Mouse (Mus musculus) MEL (cell line): ENCODE results near the gene Gm11444. TPM values are rescaled to one million over a fixed set of nuclear protein-coding genes. Genes with fewer than 3 reads are reported as not detected.

Experiments
- DNase-seq: peaks from one replicate; pipeline ENCODE4 v3.0.0; 2011; ENCODE audit warnings: low read depth, low spot score
- H3K27ac ChIP-seq: 2 replicates; pipeline ENCODE4 v1.5.1; 2012; ENCODE audit warnings: low read depth, mild to moderate bottlenecking, control low read depth, low read length, moderate library complexity; ENCODE audit not compliant: control insufficient read depth
- H3K27me3 ChIP-seq, 2 experiments: fragments of 150-350 bp in 1 of 2; sonication (generic) in 1 of 2; 2 replicates each; pipeline ENCODE4 v1.6.1; 2012; ENCODE audit warnings: low read length in 2 of 2, mild to moderate bottlenecking in 2 of 2, improper control_type of control experiment in 1 of 2, moderate library complexity in 1 of 2; ENCODE audit not compliant: insufficient read depth in 2 of 2, control insufficient read depth in 1 of 2
- H3K36me3 ChIP-seq, 2 experiments: 2 replicates each; pipeline ENCODE4 v1.6.1; 2012 to 2014; ENCODE audit warnings: low read length in 2 of 2, improper control_type of control experiment in 1 of 2, inconsistent platforms in 1 of 2, mild to moderate bottlenecking in 1 of 2; ENCODE audit not compliant: insufficient read depth in 2 of 2, control insufficient read depth in 1 of 2
- H3K4me1 ChIP-seq, 2 experiments: fragments of 150-350 bp in 1 of 2; sonication (generic) in 1 of 2; 2 replicates each; pipeline ENCODE4 v1.6.1; 2012; ENCODE audit warnings: low read length in 2 of 2, improper control_type of control experiment in 1 of 2, mild to moderate bottlenecking in 1 of 2; ENCODE audit not compliant: insufficient read depth in 2 of 2, control insufficient read depth in 1 of 2
- H3K4me3 ChIP-seq, 2 experiments: fragments of 150-350 bp in 1 of 2; sonication (generic) in 1 of 2; 2 replicates each; pipeline ENCODE4 v1.5.1; 2012; ENCODE audit warnings: low read depth in 2 of 2, low read length in 2 of 2, mild to moderate bottlenecking in 2 of 2, moderate library complexity in 2 of 2, control low read depth in 1 of 2, improper control_type of control experiment in 1 of 2; ENCODE audit not compliant: control insufficient read depth in 1 of 2, insufficient read depth in 1 of 2
- H3K79me2 ChIP-seq: 2 replicates; pipeline ENCODE4 v1.6.1; 2012; ENCODE audit warnings: mild to moderate bottlenecking, low read length, moderate library complexity; ENCODE audit not compliant: control insufficient read depth, poor library complexity, insufficient read depth
- H3K9ac ChIP-seq: 2 replicates; pipeline ENCODE4 v1.6.1; 2012; ENCODE audit warnings: low read depth, mild to moderate bottlenecking, control low read depth, low read length, moderate library complexity; ENCODE audit not compliant: control insufficient read depth, poor library complexity, severe bottlenecking
- H3K9me3 ChIP-seq: fragments of 150-350 bp; sonication (generic); replicated peaks from 2 replicates; pipeline ENCODE4 v1.6.1; 2012; ENCODE audit warnings: mild to moderate bottlenecking, low read length, improper control_type of control experiment, moderate library complexity; ENCODE audit not compliant: insufficient read depth
- ELF1 ChIP-seq: IDR thresholded peaks from 2 replicates; pipeline ENCODE4 v1.6.1; 2014; ENCODE audit warnings: low read depth, mild to moderate bottlenecking, inconsistent platforms, low read length, improper control_type of control experiment, moderate library complexity
- EP300 ChIP-seq, 2 experiments: IDR thresholded peaks; 2 replicates each; pipeline ENCODE4 v1.6.1; 2011; ENCODE audit warnings: improper control_type of control experiment in 2 of 2, low read length in 2 of 2, low read depth in 1 of 2, mild to moderate bottlenecking in 1 of 2
- ETS1 ChIP-seq: IDR thresholded peaks from 2 replicates; pipeline ENCODE4 v1.6.1; 2012; ENCODE audit warnings: low read depth, mild to moderate bottlenecking, inconsistent platforms, low read length, improper control_type of control experiment, moderate library complexity
- GATA1 ChIP-seq: IDR thresholded peaks from 2 replicates; pipeline ENCODE4 v1.6.1; 2011; ENCODE audit warnings: low read depth, low read length, improper control_type of control experiment
- HCFC1 ChIP-seq: IDR thresholded peaks from 2 replicates; pipeline ENCODE4 v1.6.1; 2012; ENCODE audit warnings: low read depth, mild to moderate bottlenecking, inconsistent platforms, low read length, improper control_type of control experiment, moderate library complexity
- MAFK ChIP-seq: IDR thresholded peaks from 2 replicates; pipeline ENCODE4 v1.6.1; 2011; ENCODE audit warnings: low read depth, mild to moderate bottlenecking, low read length, improper control_type of control experiment, borderline replicate concordance
- MEF2A ChIP-seq: IDR thresholded peaks from 2 replicates; pipeline ENCODE4 v1.6.1; 2014; ENCODE audit warnings: low read depth, mild to moderate bottlenecking, inconsistent platforms, low read length, improper control_type of control experiment; ENCODE audit not compliant: poor library complexity, insufficient replicate concordance, severe bottlenecking; ENCODE audit errors: extremely low read depth
- MXI1 ChIP-seq: IDR thresholded peaks from 2 replicates; pipeline ENCODE4 v1.6.1; 2011; ENCODE audit warnings: mild to moderate bottlenecking, low read depth, low read length, improper control_type of control experiment
- MYB ChIP-seq: IDR thresholded peaks from 2 replicates; pipeline ENCODE4 v1.6.1; 2011; ENCODE audit warnings: mild to moderate bottlenecking, low read depth, low read length, improper control_type of control experiment
- POLR2A ChIP-seq, 2 experiments: IDR thresholded peaks; 2 replicates each; pipeline ENCODE4 v1.6.1; 2011 to 2012; ENCODE audit warnings: low read length in 2 of 2, mild to moderate bottlenecking in 2 of 2, control low read depth in 1 of 2, improper control_type of control experiment in 1 of 2, low read depth in 1 of 2, moderate library complexity in 1 of 2; ENCODE audit not compliant: control insufficient read depth in 1 of 2, insufficient read depth in 1 of 2, poor library complexity in 1 of 2
- POLR2AphosphoS2 ChIP-seq: IDR thresholded peaks from 2 replicates; pipeline ENCODE4 v1.6.1; 2011; ENCODE audit warnings: low read length, improper control_type of control experiment
- RCOR1 ChIP-seq: IDR thresholded peaks from 2 replicates; pipeline ENCODE4 v1.6.1; 2012; ENCODE audit warnings: low read depth, mild to moderate bottlenecking, inconsistent platforms, low read length, improper control_type of control experiment
- UBTF ChIP-seq: IDR thresholded peaks from 2 replicates; pipeline ENCODE4 v1.6.1; 2012; ENCODE audit warnings: low read depth, mild to moderate bottlenecking, inconsistent platforms, low read length, improper control_type of control experiment, moderate library complexity, borderline replicate concordance; ENCODE audit not compliant: insufficient read depth
- polyA plus RNA-seq, 2 experiments: library from polyadenylated mRNA; stranded (reverse) in 1 of 2; unstranded in 1 of 2; fragments of >175 nt in 1 of 2; fragments of >200 nt in 1 of 2; gene quantifications; 2 replicates each; pipeline versions ENCODE4 v1.2.1 to v1.2.4; 2012; ENCODE audit warnings: low replicate concordance in 2 of 2, low read depth in 1 of 2; ENCODE audit not compliant: insufficient read length in 2 of 2, insufficient read depth in 1 of 2, missing spikeins in 1 of 2
- total RNA-seq: library from RNA; depleted of rRNA; stranded (reverse); fragments of 300-350 nt; gene quantifications from 2 replicates; pipeline ENCODE4 v1.2.3, GENCODE M21; 2012

The Gm11444 gene
- total and polyA plus RNA-seq, 3 experiments = 0.21 TPM; not detected in 2

- no peak for TF ChIP-seq MEF2A
- peak; percentile 86 for TF ChIP-seq RCOR1
These were observed 43.4 kb upstream of the Gm11444 start (continued) for GRCm38 (mm10) chr11:85893400-85894135.

- Histone ChIP-seq H3K4me1 (peaks cover 3 to 5% of the 10 kb centered on the region in 2 experiments; a peak in 3 of 4 replicates), H3K27me3 (peaks cover 0 to 4% of the 10 kb centered on the region in 2 experiments; a peak in 1 of 4 replicates)
- no peak for TF ChIP-seq POLR2A (IDR thresholded peaks at IDR 0.05; ENCODE audit: control insufficient read depth in 1 of 2, insufficient read depth in 1 of 2, low read depth in 1 of 2, low read length in 2 of 2, poor library complexity in 1 of 2)
- TF ChIP-seq MYB = no peak
- TF ChIP-seq MAFK = no peak
- TF ChIP-seq HCFC1 = no peak
- TF ChIP-seq ELF1 = no peak
- TF ChIP-seq POLR2AphosphoS2 = no peak
These were observed 42.6 kb upstream of the Gm11444 start for GRCm38 (mm10) chr11:85892771-85893170.

GRCm38 (mm10) chr11:85891692-85892040, 41.5 kb upstream of the Gm11444 start:
- Histone ChIP-seq H3K36me3 (peaks cover 0 to 7% of the 10 kb centered on the region in 2 experiments; a peak in 1 of 4 replicates), H3K27me3 (no peaks in the 10 kb centered on the region), H3K9ac (no peak overlapping the region), H3K4me3 (no peak overlapping the region)
- TF ChIP-seq GATA1 (peak; percentile 31), MXI1 (no peak), UBTF (no peak), ETS1 (no peak), MYB (no peak), EP300 (IDR thresholded peaks at IDR 0.05; ENCODE audit: low read depth in 1 of 2, low read length in 2 of 2) (peak; percentile 31 to 44; a peak in 2 of 4 replicates), ELF1 (no peak)
- TF ChIP-seq, all 39 proteins: peak for 2
- no peak overlapping the region for H3K27ac ChIP-seq
- peak; percentile 37 for DNase-seq
- peaks cover 3 to 5% of the 10 kb centered on the region in 2 experiments; a peak in 3 of 4 replicates for H3K4me1 ChIP-seq
- H3K9me3 ChIP-seq = no peaks in the 10 kb centered on the region
- no peaks in the 10 kb centered on the region for H3K79me2 ChIP-seq

More at GRCm38 (mm10) chr11:85892771-85893170, 42.6 kb upstream of the Gm11444 start:
- no peaks in the 10 kb centered on the region for H3K79me2 ChIP-seq
- H3K27ac ChIP-seq = no peak overlapping the region
- no peak overlapping the region for H3K9ac ChIP-seq
- no peak overlapping the region for H3K4me3 ChIP-seq
- H3K9me3 ChIP-seq = no peaks in the 10 kb centered on the region
- DNase-seq = no peak
- H3K36me3 ChIP-seq = peaks cover 0 to 7% of the 10 kb centered on the region in 2 experiments; a peak in 1 of 4 replicates
